Mouse (Mus musculus): Measurements from ENCODE around the gene Dusp5.

- no peak for TF ChIP-seq CTCF (IDR thresholded peaks at IDR 0.05; ENCODE audit: extremely low read depth, insufficient read depth, insufficient read length, insufficient replicate concordance)
- TF ChIP-seq POLR2A (IDR thresholded peaks at IDR 0.05; ENCODE audit: low read depth, low read length): no peak
These were observed 2.5 kb downstream of the Dusp5 start for GRCm38 (mm10) chr19:53531416-53531815.
